Mouse (Mus musculus): ENCODE data around the gene Padi3. TPM values are rescaled to one million over a fixed set of nuclear protein-coding genes. Genes with fewer than 3 reads are reported as not detected.

Padi3 gene
- polyA plus RNA-seq, 1 experiment from 2014 or later: 0.28 TPM

- Histone ChIP-seq H3K9ac (ENCODE audit: low read length) (no peak overlapping the region), H3K4me2 (ENCODE audit: low read depth, low read length) (no peak overlapping the region), H3K4me1 (replicated peaks; ENCODE audit: control insufficient read depth, insufficient read depth, low read length) (no peaks in the 10 kb centered on the region), H3K4me3 (ENCODE audit: low read length) (no peak overlapping the region), H3K36me3 (ENCODE audit: control insufficient read depth, insufficient read depth, low read length) (no peaks in the 10 kb centered on the region), H3K27ac (ENCODE audit: low read length) (no peak overlapping the region), H3K9me3 (ENCODE audit: control insufficient read depth, low read length) (no peaks in the 10 kb centered on the region), H3K27me3 (ENCODE audit: control insufficient read depth, insufficient read depth, low read depth, low read length) (no peaks in the 10 kb centered on the region)
- no peak for ATAC-seq (ENCODE audit: low read depth)
- 56% methylated on average over 4 of the region's 4 CpGs for WGBS
Measured at GRCm38 (mm10) chr4:140844991-140845390, 34.5 kb upstream of the Padi3 start.

GRCm38 (mm10) chr4:140843670-140844280, 33.3 kb upstream of the Padi3 start:
- Histone ChIP-seq H3K9me3 (ENCODE audit: control insufficient read depth, low read length) (no peaks in the 10 kb centered on the region), H3K9ac (ENCODE audit: low read length) (no peak overlapping the region), H3K4me1 (replicated peaks; ENCODE audit: control insufficient read depth, insufficient read depth, low read length) (no peaks in the 10 kb centered on the region), H3K4me3 (ENCODE audit: low read length) (no peak overlapping the region), H3K4me2 (ENCODE audit: low read depth, low read length) (no peak overlapping the region), H3K27ac (ENCODE audit: low read length) (no peak overlapping the region), H3K27me3 (ENCODE audit: control insufficient read depth, insufficient read depth, low read depth, low read length) (no peaks in the 10 kb centered on the region), H3K36me3 (ENCODE audit: control insufficient read depth, insufficient read depth, low read length) (no peaks in the 10 kb centered on the region)
- 0 out of 2 replicates have a peak, but pooled peaks have one; percentile 12 for ATAC-seq (ENCODE audit: low read depth)
- WGBS: 56% methylated on average over 15 of the region's 15 CpGs

GRCm38 (mm10) chr4:140842909-140843308, 32.5 kb upstream of the Padi3 start:
- no peak overlapping the region for H3K27ac ChIP-seq (ENCODE audit: low read length)
- H3K9ac ChIP-seq (ENCODE audit: low read length): no peak overlapping the region
- H3K4me1 ChIP-seq (replicated peaks; ENCODE audit: control insufficient read depth, insufficient read depth, low read length): no peaks in the 10 kb centered on the region
- no peaks in the 10 kb centered on the region for H3K27me3 ChIP-seq (ENCODE audit: control insufficient read depth, insufficient read depth, low read depth, low read length)
- WGBS: 56% methylated on average over 1 of the region's 1 CpGs
- H3K9me3 ChIP-seq (ENCODE audit: control insufficient read depth, low read length): no peaks in the 10 kb centered on the region
- no peaks in the 10 kb centered on the region for H3K36me3 ChIP-seq (ENCODE audit: control insufficient read depth, insufficient read depth, low read length)
- no peak overlapping the region for H3K4me2 ChIP-seq (ENCODE audit: low read depth, low read length)
- H3K4me3 ChIP-seq (ENCODE audit: low read length): no peak overlapping the region
- no peak for ATAC-seq (ENCODE audit: low read depth)

GRCm38 (mm10) chr4:140837879-140838278, 27.4 kb upstream of the Padi3 start:
- Histone ChIP-seq H3K4me3 (ENCODE audit: low read length) (no peak overlapping the region), H3K9me3 (ENCODE audit: control insufficient read depth, low read length) (no peaks in the 10 kb centered on the region), H3K4me2 (ENCODE audit: low read depth, low read length) (peak overlapping the region; percentile 1; the same call in 1 of the 2 replicates), H3K9ac (ENCODE audit: low read length) (no peak overlapping the region), H3K27ac (ENCODE audit: low read length) (no peak overlapping the region), H3K27me3 (ENCODE audit: control insufficient read depth, insufficient read depth, low read depth, low read length) (no peaks in the 10 kb centered on the region), H3K36me3 (ENCODE audit: control insufficient read depth, insufficient read depth, low read length) (no peaks in the 10 kb centered on the region), H3K4me1 (replicated peaks; ENCODE audit: control insufficient read depth, insufficient read depth, low read length) (no peaks in the 10 kb centered on the region; the same call in 1 of the 2 replicates)
- peak; percentile 55 for ATAC-seq (ENCODE audit: low read depth)
- WGBS: 13% methylated on average over 8 of the region's 8 CpGs

- Histone ChIP-seq H3K4me2 (ENCODE audit: low read depth, low read length) (no peak overlapping the region), H3K4me3 (ENCODE audit: low read length) (no peak overlapping the region), H3K9me3 (ENCODE audit: control insufficient read depth, low read length) (no peaks in the 10 kb centered on the region), H3K36me3 (ENCODE audit: control insufficient read depth, insufficient read depth, low read length) (no peaks in the 10 kb centered on the region), H3K9ac (ENCODE audit: low read length) (no peak overlapping the region), H3K27me3 (ENCODE audit: control insufficient read depth, insufficient read depth, low read depth, low read length) (no peaks in the 10 kb centered on the region), H3K4me1 (replicated peaks; ENCODE audit: control insufficient read depth, insufficient read depth, low read length) (no peaks in the 10 kb centered on the region; the same call in 1 of the 2 replicates), H3K27ac (ENCODE audit: low read length) (no peak overlapping the region)
- 54% methylated on average over 11 of the region's 11 CpGs for WGBS
- ATAC-seq (ENCODE audit: low read depth): no peak; the same call in 1 of the 2 replicates
Measured at GRCm38 (mm10) chr4:140836208-140836866, 25.9 kb upstream of the Padi3 start.

- peak; percentile 75 for ATAC-seq (ENCODE audit: low read depth)
- Histone ChIP-seq H3K36me3 (ENCODE audit: control insufficient read depth, insufficient read depth, low read length) (no peaks in the 10 kb centered on the region), H3K4me1 (replicated peaks; ENCODE audit: control insufficient read depth, insufficient read depth, low read length) (no peaks in the 10 kb centered on the region; the same call in 1 of the 2 replicates), H3K9ac (ENCODE audit: low read length) (no peak overlapping the region), H3K27me3 (ENCODE audit: control insufficient read depth, insufficient read depth, low read depth, low read length) (no peaks in the 10 kb centered on the region), H3K9me3 (ENCODE audit: control insufficient read depth, low read length) (no peaks in the 10 kb centered on the region), H3K4me3 (ENCODE audit: low read length) (no peak overlapping the region), H3K27ac (ENCODE audit: low read length) (no peak overlapping the region), H3K4me2 (ENCODE audit: low read depth, low read length) (no peak overlapping the region)
- WGBS: 6% methylated on average over 10 of the region's 10 CpGs
Measured at GRCm38 (mm10) chr4:140835682-140836081, 25.2 kb upstream of the Padi3 start.

GRCm38 (mm10) chr4:140834327-140834934, 24.0 kb upstream of the Padi3 start:
- H3K4me2 ChIP-seq (ENCODE audit: low read depth, low read length): no peak overlapping the region

GRCm38 (mm10) chr4:140832821-140833220, 22.4 kb upstream of the Padi3 start:
- ATAC-seq (ENCODE audit: low read depth): no peak
- WGBS: 41% methylated on average over 8 of the region's 8 CpGs

More at GRCm38 (mm10) chr4:140834327-140834934, 24.0 kb upstream of the Padi3 start:
- H3K9me3 ChIP-seq (ENCODE audit: control insufficient read depth, low read length): no peaks in the 10 kb centered on the region
- 61% methylated on average over 6 of the region's 6 CpGs for WGBS
- no peaks in the 10 kb centered on the region for H3K36me3 ChIP-seq (ENCODE audit: control insufficient read depth, insufficient read depth, low read length)
- no peak overlapping the region for H3K4me3 ChIP-seq (ENCODE audit: low read length)
- H3K9ac ChIP-seq (ENCODE audit: low read length): no peak overlapping the region
- H3K27me3 ChIP-seq (ENCODE audit: control insufficient read depth, insufficient read depth, low read depth, low read length): no peaks in the 10 kb centered on the region
- ATAC-seq (ENCODE audit: low read depth): no peak
- H3K27ac ChIP-seq (ENCODE audit: low read length): no peak overlapping the region
- H3K4me1 ChIP-seq (replicated peaks; ENCODE audit: control insufficient read depth, insufficient read depth, low read length): no peaks in the 10 kb centered on the region; the same call in 1 of the 2 replicates

GRCm38 (mm10) chr4:140831808-140832207, 21.4 kb upstream of the Padi3 start:
- no peaks in the 10 kb centered on the region; the same call in 1 of the 2 replicates for H3K4me1 ChIP-seq (replicated peaks; ENCODE audit: control insufficient read depth, insufficient read depth, low read length)
- WGBS: 70% methylated on average over 4 of the region's 4 CpGs
- no peak overlapping the region for H3K4me2 ChIP-seq (ENCODE audit: low read depth, low read length)
- H3K9me3 ChIP-seq (ENCODE audit: control insufficient read depth, low read length): no peaks in the 10 kb centered on the region
- H3K4me3 ChIP-seq (ENCODE audit: low read length): no peak overlapping the region
- no peak overlapping the region for H3K27ac ChIP-seq (ENCODE audit: low read length)
- ATAC-seq (ENCODE audit: low read depth): no peak
- H3K9ac ChIP-seq (ENCODE audit: low read length): no peak overlapping the region
- no peaks in the 10 kb centered on the region for H3K36me3 ChIP-seq (ENCODE audit: control insufficient read depth, insufficient read depth, low read length)
- H3K27me3 ChIP-seq (ENCODE audit: control insufficient read depth, insufficient read depth, low read depth, low read length): no peaks in the 10 kb centered on the region

More at GRCm38 (mm10) chr4:140832821-140833220, 22.4 kb upstream of the Padi3 start:
- H3K9ac ChIP-seq (ENCODE audit: low read length): no peak overlapping the region
- H3K36me3 ChIP-seq (ENCODE audit: control insufficient read depth, insufficient read depth, low read length): no peaks in the 10 kb centered on the region
- no peak overlapping the region for H3K4me3 ChIP-seq (ENCODE audit: low read length)
- no peaks in the 10 kb centered on the region; the same call in 1 of the 2 replicates for H3K4me1 ChIP-seq (replicated peaks; ENCODE audit: control insufficient read depth, insufficient read depth, low read length)
- H3K4me2 ChIP-seq (ENCODE audit: low read depth, low read length): no peak overlapping the region
- H3K27ac ChIP-seq (ENCODE audit: low read length): no peak overlapping the region
- H3K27me3 ChIP-seq (ENCODE audit: control insufficient read depth, insufficient read depth, low read depth, low read length): no peaks in the 10 kb centered on the region
- no peaks in the 10 kb centered on the region for H3K9me3 ChIP-seq (ENCODE audit: control insufficient read depth, low read length)

Data from lung, embryonic 16.5 days (tissue).